Mouse (Mus musculus) spleen, adult 12 weeks (tissue): ENCODE results near the gene Trim33.

Experiments used
- DNase-seq: peaks from one replicate; pipeline ENCODE4 v3.0.0; 2022; ENCODE audit warnings: low spot score

Gene Trim33

GRCm38 (mm10) chr3:103400807-103401206 is 121.7 kb downstream of the Trim33 start:
- DNase-seq: no peak

GRCm38 (mm10) chr3:103401342-103402098 is 122.4 kb downstream of the Trim33 start:
- no peak for DNase-seq

- DNase-seq: no peak
Measured at GRCm38 (mm10) chr3:103402212-103402611, 123.1 kb downstream of the Trim33 start.

- no peak for DNase-seq
Measured at GRCm38 (mm10) chr3:103405135-103405534, 126.0 kb downstream of the Trim33 start.

GRCm38 (mm10) chr3:103405871-103406765 is 127.0 kb downstream of the Trim33 start:
- no peak for DNase-seq
